Comparison of ENCODE assay signal across 16 mouse cellular contexts in genomic region chr4:135158724-135159409, GRCm38 (mm10). TPM values are rescaled to one million over a fixed set of nuclear protein-coding genes. Genes with fewer than 3 reads are reported as not detected.
DNase-seq lines count a peak whose midpoint lies in the region; ATAC-seq and TF ChIP-seq lines count a peak whose summit lies in the region.
"Had no signal": no experiment of that assay in that cellular context is flagged by ENCODE, and none has a peak within 500 bp of the region (broad histone marks: within the 10 kb centered on the region; RNA-seq: fewer than 3 reads in every experiment).

No protein-coding gene starts in this region.

- no peaks in the 10 kb centered on the region for H3K4me1 ChIP-seq in kidney, embryonic 14.5 days (ENCODE audit: control insufficient read depth, insufficient read depth, low read length)
- peaks cover 42% of the 10 kb centered on the region for H3K4me1 ChIP-seq in thymus, adult 2 months (replicated peaks; ENCODE audit: control insufficient read depth, insufficient read depth, low read length)
- H3K4me1 ChIP-seq in intestine, postnatal 0 days (replicated peaks; ENCODE audit: control insufficient read depth, insufficient read depth, low read length), result no peaks in the 10 kb centered on the region
- H3K4me1 ChIP-seq in heart, embryonic 10.5 days, result peaks cover 30% of the 10 kb centered on the region
- H3K4me1 ChIP-seq: midbrain, embryonic 15.5 days; stomach, embryonic 15.5 days had no signal

- H3K4me3 ChIP-seq in kidney, embryonic 14.5 days (ENCODE audit: low read length), result no peak overlapping the region
- no peak overlapping the region for H3K4me3 ChIP-seq in thymus, adult 2 months (ENCODE audit: control insufficient read depth, insufficient read depth, low read length)
- H3K4me3 ChIP-seq in intestine, postnatal 0 days (ENCODE audit: low read depth, low read length), result no peak overlapping the region
- no peak overlapping the region for H3K4me3 ChIP-seq in heart, embryonic 10.5 days
- H3K4me3 ChIP-seq: erythroblast, embryonic 14.5 days; hindbrain, embryonic 13.5 days; liver, embryonic 13.5 days; midbrain, embryonic 15.5 days; stomach, embryonic 15.5 days had no signal

- TF ChIP-seq POLR2A in thymus, adult 2 months (IDR thresholded peaks at IDR 0.05; ENCODE audit: control insufficient read depth, extremely low read depth, insufficient read depth, low read length, poor library complexity), result no peak

- H3K36me3 ChIP-seq in kidney, embryonic 14.5 days (ENCODE audit: control insufficient read depth, insufficient read depth, low read length), result no peaks in the 10 kb centered on the region
- H3K36me3 ChIP-seq in thymus, adult 2 months (ENCODE audit: control insufficient read depth, insufficient read depth, low read length), result no peaks in the 10 kb centered on the region
- H3K36me3 ChIP-seq in intestine, postnatal 0 days (ENCODE audit: control insufficient read depth, insufficient read depth), result no peaks in the 10 kb centered on the region
- H3K36me3 ChIP-seq in heart, embryonic 10.5 days, result no peaks in the 10 kb centered on the region
- H3K36me3 ChIP-seq: hindbrain, embryonic 13.5 days; liver, embryonic 13.5 days; midbrain, embryonic 15.5 days; stomach, embryonic 15.5 days had no signal

- H3K4me2 ChIP-seq in kidney, embryonic 14.5 days (replicated peaks; ENCODE audit: low read depth, low read length), result no peak overlapping the region
- no peak overlapping the region for H3K4me2 ChIP-seq in intestine, postnatal 0 days (replicated peaks; ENCODE audit: low read depth)
- H3K4me2 ChIP-seq: hindbrain, embryonic 13.5 days; liver, embryonic 13.5 days; midbrain, embryonic 15.5 days; stomach, embryonic 15.5 days had no signal

- WGBS in kidney, embryonic 14.5 days, result 7% methylated on average over 9 of the region's 9 CpGs
- WGBS in thymus, adult 2 months, result 67% methylated on average over 9 of the region's 9 CpGs
- WGBS in intestine, postnatal 0 days, result 8% methylated on average over 9 of the region's 9 CpGs
- 4% methylated on average over 9 of the region's 9 CpGs for WGBS in heart, embryonic 10.5 days

- no peaks in the 10 kb centered on the region for H3K9me3 ChIP-seq in kidney, embryonic 14.5 days (ENCODE audit: control insufficient read depth, low read length)
- H3K9me3 ChIP-seq in intestine, postnatal 0 days (ENCODE audit: control insufficient read depth), result no peaks in the 10 kb centered on the region
- H3K9me3 ChIP-seq in heart, embryonic 10.5 days, result no peaks in the 10 kb centered on the region
- H3K9me3 ChIP-seq: hindbrain, embryonic 13.5 days; liver, embryonic 13.5 days; midbrain, embryonic 15.5 days; stomach, embryonic 15.5 days had no signal

- no peak for DNase-seq in kidney, postnatal 10 days
- DNase-seq in thymus, postnatal 14 days, result peak; percentile 59
- DNase-seq in thymus, adult 2 months, result no peak
- DNase-seq in thymus, postnatal 4 days, result peak; percentile 61
- DNase-seq in layer of hippocampus, adult 8-10 months (ENCODE audit: low spot score in 2 of 2), result no peak
- no peak for DNase-seq in heart, embryonic 10.5 days (ENCODE audit: low spot score)
- DNase-seq: adrenal gland, adult 2 months; cerebellum, adult 18-20 months; liver, embryonic 13.5 days had no signal

- TF ChIP-seq CTCF in thymus, adult 2 months (IDR thresholded peaks at IDR 0.05; ENCODE audit: borderline replicate concordance, control insufficient read depth, extremely low read depth, insufficient read depth, low read length, poor library complexity), result no peak
- TF ChIP-seq CTCF in intestine, postnatal 0 days (IDR thresholded peaks at IDR 0.05; ENCODE audit: low read depth), result no peak

- H3K27ac ChIP-seq in kidney, embryonic 14.5 days (ENCODE audit: low read depth, low read length), result no peak overlapping the region
- no peak overlapping the region for H3K27ac ChIP-seq in thymus, adult 2 months (ENCODE audit: control insufficient read depth, insufficient read depth, low read length)
- H3K27ac ChIP-seq in intestine, postnatal 0 days (ENCODE audit: low read depth, low read length), result no peak overlapping the region
- no peak overlapping the region for H3K27ac ChIP-seq in heart, embryonic 10.5 days
- H3K27ac ChIP-seq: hindbrain, embryonic 13.5 days; liver, embryonic 13.5 days; midbrain, embryonic 15.5 days; stomach, embryonic 15.5 days had no signal

- peak; percentile 61 for ATAC-seq in kidney, embryonic 14.5 days (ENCODE audit: low FRiP score, low TSS enrichment)
- peak; percentile 31; the same call in 1 of the 2 replicates for ATAC-seq in intestine, postnatal 0 days
- ATAC-seq: midbrain, embryonic 15.5 days had no signal

- H3K9ac ChIP-seq in kidney, embryonic 14.5 days (ENCODE audit: low read depth, low read length), result no peak overlapping the region
- no peak overlapping the region for H3K9ac ChIP-seq in intestine, postnatal 0 days (ENCODE audit: low read depth, low read length)
- H3K9ac ChIP-seq: hindbrain, embryonic 13.5 days; liver, embryonic 13.5 days; midbrain, embryonic 15.5 days; stomach, embryonic 15.5 days had no signal

- H3K27me3 ChIP-seq in kidney, embryonic 14.5 days (ENCODE audit: control insufficient read depth, insufficient read depth, low read length), result peaks cover 62% of the 10 kb centered on the region
- no peaks in the 10 kb centered on the region for H3K27me3 ChIP-seq in thymus, adult 2 months (ENCODE audit: control insufficient read depth, insufficient read depth, low read length)
- peaks cover 55% of the 10 kb centered on the region for H3K27me3 ChIP-seq in intestine, postnatal 0 days (replicated peaks; ENCODE audit: control insufficient read depth, insufficient read depth, low read length)
- peaks cover 82% of the 10 kb centered on the region for H3K27me3 ChIP-seq in heart, embryonic 10.5 days (ENCODE audit: insufficient read depth, poor library complexity, severe bottlenecking)

RNA-seq across cellular contexts. Expression of gene Runx3, which starts 38.4 kb away (rescaled TPM):
- 0.11 TPM in 1 of 2 replicates, not detected in the other for polyA plus RNA-seq in kidney, embryonic 14.5 days (2014; fragmentation: Nextera tagmentation; extraction: Ambion mirVana)
- polyA plus RNA-seq in thymus, adult 2 months (2012; rRNA removed), result 24.6 and 34.2 TPM in 2 replicates
- polyA plus RNA-seq in intestine, postnatal 0 days (2015; fragmentation: Nextera tagmentation; extraction: Ambion mirVana), result 0.17 and 0.21 TPM in 2 replicates
- under 1 TPM in 2 of 4 experiments, not detected in 2; 0.78 to 0.89 TPM for total RNA-seq in layer of hippocampus, adult 8-10 months (2022)
- 0.05 TPM in 1 of 2 replicates, not detected in the other for polyA plus RNA-seq in heart, embryonic 10.5 days (2016; fragmentation: Nextera tagmentation; extraction: Ambion mirVana)
- total RNA-seq: layer of hippocampus, postnatal 10 days had no signal
- polyA plus RNA-seq: midbrain, embryonic 15.5 days had no signal

Comparison
In these comparisons a context has a peak if more than half of its experiments do, and no peak if none do; other contexts are left out.
1. DNase-seq: peak in thymus, postnatal 14 days (single experiment) and thymus, postnatal 4 days (single experiment); none in kidney, postnatal 10 days (single experiment), thymus, adult 2 months (single experiment), layer of hippocampus, adult 8-10 months (0 of 2) and heart, embryonic 10.5 days (single experiment).
2. RNA of gene Runx3, which starts 38.4 kb away (polyA plus RNA-seq): 24.6 to 34.2 TPM in thymus, adult 2 months; 0.17 to 0.21 TPM in intestine, postnatal 0 days, 0.05 TPM in heart, embryonic 10.5 days and 0.11 TPM in kidney, embryonic 14.5 days; every median in the first group is over 10 times any median in the second.